In the genomic region with DNA sequence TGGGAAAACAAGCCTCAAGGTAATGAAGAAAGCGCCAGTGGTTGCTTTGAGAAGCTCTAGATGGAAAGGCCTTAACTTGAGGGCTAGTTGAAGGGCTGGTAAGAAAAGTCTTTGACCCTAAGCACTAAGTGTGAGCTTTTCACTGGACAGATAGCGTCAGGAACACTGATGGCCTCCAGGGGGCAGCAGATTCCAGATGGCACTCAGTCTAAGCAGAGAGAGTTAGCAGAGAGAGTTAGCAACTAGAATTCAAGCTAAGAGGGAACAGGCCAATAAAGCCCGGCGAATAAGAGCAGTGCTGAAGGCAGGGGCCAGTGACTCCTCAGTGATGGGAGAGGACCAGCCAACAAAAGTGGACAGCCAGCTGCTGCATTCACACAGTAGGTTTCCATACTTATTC, we compare ENCODE assay signal across 8 mouse cellular contexts.
DNase-seq lines count a peak whose midpoint lies in the region; ATAC-seq lines count a peak whose summit lies in the region.

No protein-coding gene starts in this region.

- ATAC-seq in hindbrain, embryonic 15.5 days (ENCODE audit: low FRiP score, low read depth) = peak; percentile 77

- DNase-seq in R1 (ENCODE audit: low read depth, low spot score) = peak; percentile 67
- peak; percentile 92 for DNase-seq in cerebellum, postnatal 14 days
- DNase-seq in frontal cortex, postnatal 25 days (ENCODE audit: low spot score in 2 of 2) = peak; percentile 68 to 74
- peak; percentile 67 to 92 for DNase-seq in layer of hippocampus, postnatal 25 days (ENCODE audit: extremely low spot score in 1 of 2, low spot score in 1 of 2)
- DNase-seq in lung, postnatal 10 days = peak; percentile 88
- DNase-seq in retina, postnatal 1 day = peak; percentile 82
- peak; percentile 62 to 68 for DNase-seq in urinary bladder, adult 18-20 months (ENCODE audit: low spot score in 2 of 2)

- H3K27ac ChIP-seq in hindbrain, embryonic 15.5 days (replicated peaks) = no peak overlapping the region

- H3K9me3 ChIP-seq in hindbrain, embryonic 15.5 days = no peaks in the 10 kb centered on the region

- H3K27me3 ChIP-seq in hindbrain, embryonic 15.5 days = no peaks in the 10 kb centered on the region

- H3K36me3 ChIP-seq in hindbrain, embryonic 15.5 days = peaks cover 23% of the 10 kb centered on the region

- 19% methylated on average over 4 of the region's 4 CpGs for WGBS in hindbrain, embryonic 15.5 days

- H3K9ac ChIP-seq in hindbrain, embryonic 15.5 days = no peak overlapping the region

- no peak overlapping the region for H3K4me2 ChIP-seq in hindbrain, embryonic 15.5 days

- H3K4me1 ChIP-seq in hindbrain, embryonic 15.5 days (replicated peaks) = no peaks in the 10 kb centered on the region

- H3K4me3 ChIP-seq in hindbrain, embryonic 15.5 days = no peak overlapping the region
